Mouse (Mus musculus) midbrain, postnatal 0 days (tissue): Measurements from ENCODE around the gene Tob2. TPM values are rescaled to one million over a fixed set of nuclear protein-coding genes. Genes with fewer than 3 reads are reported as not detected.
A peak's percentile ranks its signal among the peaks of the same experiment; 100 is the strongest.

Experiments used
- ATAC-seq: fragments of 200-750 bp; cut with Nextera tagmentation; 2 replicates; pipeline ENCODE4 v1.8.0; 2017; ENCODE audit warnings: moderate number of reproducible peaks, mild to moderate bottlenecking, moderate TSS enrichment, moderate library complexity; ENCODE audit not compliant: low FRiP score
- DNase-seq: peaks from one replicate; pipeline ENCODE4 v3.0.0-alpha.2; 2015; ENCODE audit warnings: low spot score
- H3K27ac ChIP-seq: fragments of 300-500 bp; sonication (generic); 2 replicates; pipeline ENCODE4 v1.5.1; 2014; ENCODE audit warnings: low read depth, mild to moderate bottlenecking, low read length, mixed read lengths
- H3K27me3 ChIP-seq: fragments of 300-500 bp; sonication (generic); 2 replicates; pipeline ENCODE4 v1.6.1; 2014; ENCODE audit warnings: low read length, control low read depth, mixed read lengths; ENCODE audit not compliant: insufficient read depth
- H3K36me3 ChIP-seq: fragments of 300-500 bp; sonication (generic); 2 replicates; pipeline ENCODE4 v1.6.1; 2014; ENCODE audit warnings: low read length, control low read depth, mixed read lengths; ENCODE audit not compliant: insufficient read depth
- H3K4me1 ChIP-seq: fragments of 300-500 bp; sonication (generic); 2 replicates; pipeline ENCODE4 v1.6.1; 2014; ENCODE audit warnings: mild to moderate bottlenecking, control low read depth, antibody characterized with exemption, low read length, mixed read lengths; ENCODE audit not compliant: insufficient read depth
- H3K4me2 ChIP-seq: fragments of 300-500 bp; sonication (generic); 2 replicates; pipeline ENCODE4 v1.6.1; 2014; ENCODE audit warnings: low read depth, mild to moderate bottlenecking, low read length, mixed read lengths; ENCODE audit not compliant: poor library complexity, severe bottlenecking
- H3K4me3 ChIP-seq: fragments of 300-500 bp; sonication (generic); 2 replicates; pipeline ENCODE4 v1.5.1; 2014; ENCODE audit warnings: low read depth, mild to moderate bottlenecking, low read length, moderate library complexity
- H3K9ac ChIP-seq: fragments of 300-500 bp; sonication (generic); replicated peaks from 2 replicates; pipeline ENCODE4 v1.6.1; 2014; ENCODE audit warnings: mild to moderate bottlenecking, low read length, moderate library complexity, mixed read lengths; ENCODE audit not compliant: poor library complexity, severe bottlenecking
- H3K9me3 ChIP-seq: fragments of 300-500 bp; sonication (generic); 2 replicates; pipeline ENCODE4 v1.6.1; 2016; ENCODE audit warnings: low read length, control low read depth
- CTCF ChIP-seq: IDR thresholded peaks from 2 replicates; pipeline ENCODE4 v1.5.1; 2016; ENCODE audit warnings: antibody characterized with exemption, mild to moderate bottlenecking
- WGBS: fragments of 180-500 bp; shearing (Covaris S2); extraction: QIAGEN DNeasy Blood & Tissue Kit; methylation state at CpG from one replicate; pipeline ENCODE4 v1.1.7; 2014; 5-methylcytosine and 5-hydroxymethylcytosine counted together
- polyA plus RNA-seq: library from polyadenylated mRNA; unstranded; fragments of >200 nt; fragmentation: Nextera tagmentation; extraction: Ambion mirVana; gene quantifications from 2 replicates; pipeline ENCODE4 v1.2.1, GENCODE M21; 2015
- total RNA-seq: library from RNA; depleted of rRNA; stranded (reverse); fragments of >200 nt; gene quantifications from 2 replicates; pipeline ENCODE4 v1.2.3, GENCODE M21; 2014

Gene Tob2
- total and polyA plus RNA-seq, 2 experiments from 2014 or later = 14.2 to 15.4 TPM

- no peak for ATAC-seq
- H3K36me3 ChIP-seq = peaks cover 12% of the 10 kb centered on the region; the same call in 1 of the 2 replicates
- 90% methylated on average over 3 of the region's 3 CpGs for WGBS
- no peak overlapping the region for H3K27ac ChIP-seq
- no peak for TF ChIP-seq CTCF
- DNase-seq = no peak
- no peaks in the 10 kb centered on the region for H3K27me3 ChIP-seq
- H3K9ac ChIP-seq = no peak overlapping the region
- H3K4me1 ChIP-seq = 0 out of 2 replicates have a peak, but pooled peaks cover under 1% of the 10 kb centered on the region
- H3K4me3 ChIP-seq = no peak overlapping the region
- no peaks in the 10 kb centered on the region for H3K9me3 ChIP-seq
- no peak overlapping the region for H3K4me2 ChIP-seq
These were observed 26.9 kb upstream of the Tob2 start for GRCm38 (mm10) chr15:81885418-81885934.

- H3K9me3 ChIP-seq = no peaks in the 10 kb centered on the region
- no peak overlapping the region for H3K4me2 ChIP-seq
- H3K27ac ChIP-seq = no peak overlapping the region; the same call in 1 of the 2 replicates
- no peaks in the 10 kb centered on the region for H3K36me3 ChIP-seq
- TF ChIP-seq CTCF = no peak
- H3K27me3 ChIP-seq = no peaks in the 10 kb centered on the region
- no peak for ATAC-seq
- DNase-seq = no peak
- H3K4me3 ChIP-seq = no peak overlapping the region
- peaks cover 11% of the 10 kb centered on the region; the same call in 1 of the 2 replicates for H3K4me1 ChIP-seq
- 91% methylated on average over 3 of the region's 3 CpGs for WGBS
- no peak overlapping the region for H3K9ac ChIP-seq
These were observed 23.8 kb upstream of the Tob2 start for GRCm38 (mm10) chr15:81882348-81882747.

- 0 out of 2 replicates have a peak overlapping the region, but pooled peaks have one; percentile 13 for H3K9ac ChIP-seq
- no peaks in the 10 kb centered on the region for H3K36me3 ChIP-seq
- H3K4me3 ChIP-seq = no peak overlapping the region
- DNase-seq (peak; percentile 92), ATAC-seq (peak; percentile 89)
- H3K9me3 ChIP-seq = no peaks in the 10 kb centered on the region
- peak overlapping the region; percentile 85 for H3K27ac ChIP-seq
- H3K4me2 ChIP-seq = peak overlapping the region; percentile 10; the same call in 1 of the 2 replicates
- WGBS = 18% methylated on average over 5 of the region's 5 CpGs
- peaks cover 11% of the 10 kb centered on the region; the same call in 1 of the 2 replicates for H3K4me1 ChIP-seq
- no peaks in the 10 kb centered on the region for H3K27me3 ChIP-seq
- no peak for TF ChIP-seq CTCF
These were observed 21.2 kb upstream of the Tob2 start for GRCm38 (mm10) chr15:81879531-81880401.

GRCm38 (mm10) chr15:81872262-81873136 is 13.9 kb upstream of the Tob2 start, which contains the start of gene Aco2:
Aco2 (plus strand) TSS chr15:81872309.
- no peak for TF ChIP-seq CTCF
- Histone ChIP-seq H3K9me3 (no peaks in the 10 kb centered on the region), H3K9ac (peak within 1 kb of the TSS; percentile 88), H3K4me1 (no peaks in the 10 kb centered on the region), H3K27me3 (no peaks in the 10 kb centered on the region), H3K4me3 (peak within 1 kb of the TSS; percentile 95), H3K36me3 (peaks cover 29% of the 10 kb centered on the region), H3K27ac (peak within 1 kb of the TSS; percentile 96), H3K4me2 (peak within 1 kb of the TSS; percentile 82)
- ATAC-seq (peak; percentile 85), DNase-seq (peak; percentile 99)
- under 1% methylated on average over 52 of the region's 53 CpGs for WGBS

GRCm38 (mm10) chr15:81871604-81872261 is 13.1 kb upstream of the Tob2 start, which contains the start of gene Phf5a:
Phf5a (minus strand) TSS chr15:81871911.
- peak; percentile 98 for DNase-seq
- peak; percentile 93 for ATAC-seq
- Histone ChIP-seq H3K4me3 (peak within 1 kb of the TSS; percentile 95), H3K27me3 (no peaks in the 10 kb centered on the region), H3K4me2 (peak within 1 kb of the TSS; percentile 82), H3K4me1 (no peaks in the 10 kb centered on the region), H3K36me3 (peaks cover 34% of the 10 kb centered on the region), H3K27ac (peak within 1 kb of the TSS; percentile 96), H3K9ac (peak within 1 kb of the TSS; percentile 88), H3K9me3 (no peaks in the 10 kb centered on the region)
- WGBS = under 1% methylated on average over 30 of the region's 30 CpGs
- TF ChIP-seq CTCF = no peak
